10 mouse cellular contexts compared by ENCODE assay signal in the genomic region with DNA sequence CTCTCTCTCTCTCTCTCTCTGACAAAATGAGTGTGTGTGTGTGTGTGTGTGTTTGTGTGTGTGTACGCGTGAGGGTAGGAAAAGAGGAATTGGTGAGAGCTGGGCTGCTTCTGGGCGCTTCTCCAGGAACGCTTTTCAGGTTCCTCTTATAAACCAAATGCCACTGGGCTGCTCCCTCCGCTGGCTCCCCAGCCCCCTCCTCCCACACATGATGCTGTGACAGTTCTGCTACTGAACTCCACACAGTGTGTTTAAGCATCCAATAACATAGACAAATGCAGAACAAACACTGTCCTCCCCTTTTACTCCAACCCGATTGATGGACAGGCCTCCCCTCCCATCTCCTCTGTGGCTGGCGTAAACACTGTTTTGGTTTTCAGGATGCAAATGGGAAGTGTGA.
DNase-seq lines count a peak whose midpoint lies in the region; ATAC-seq and TF ChIP-seq lines count a peak whose summit lies in the region.
"Had no signal": no experiment of that assay in that cellular context is flagged by ENCODE, and none has a peak within 500 bp of the region (broad histone marks: within the 10 kb centered on the region; RNA-seq: fewer than 3 reads in every experiment).

No protein-coding gene starts in this region.

- WGBS in forebrain, postnatal 0 days: 8% methylated on average over 7 of the region's 7 CpGs
- WGBS in midbrain, postnatal 0 days: 35% methylated on average over 7 of the region's 7 CpGs

- no peak for TF ChIP-seq CTCF in forebrain, postnatal 0 days (IDR thresholded peaks at IDR 0.05; ENCODE audit: low read depth)
- TF ChIP-seq CTCF in midbrain, postnatal 0 days (IDR thresholded peaks at IDR 0.05): no peak

- no peak overlapping the region for H3K4me3 ChIP-seq in forebrain, postnatal 0 days (ENCODE audit: low read depth, low read length)
- no peak overlapping the region for H3K4me3 ChIP-seq in midbrain, postnatal 0 days (ENCODE audit: low read depth, low read length)

- no peaks in the 10 kb centered on the region for H3K36me3 ChIP-seq in forebrain, postnatal 0 days (ENCODE audit: insufficient read depth)
- no peaks in the 10 kb centered on the region for H3K36me3 ChIP-seq in midbrain, postnatal 0 days (ENCODE audit: insufficient read depth, low read length)

- peak overlapping the region; percentile 21; the same call in 1 of the 2 replicates for H3K4me2 ChIP-seq in forebrain, postnatal 0 days (ENCODE audit: low read depth)
- H3K4me2 ChIP-seq in midbrain, postnatal 0 days (ENCODE audit: low read depth, low read length, poor library complexity, severe bottlenecking): no peak overlapping the region

- peak; percentile 82; the same call in 1 of the 2 replicates for ATAC-seq in forebrain, postnatal 0 days
- no peak for ATAC-seq in midbrain, postnatal 0 days (ENCODE audit: low FRiP score)
- ATAC-seq in erythroid progenitor cell, adult 5-6 weeks (replicated peaks; ENCODE audit: low FRiP score, poor library complexity, severe bottlenecking): no peak

- peak; percentile 10 for DNase-seq in kidney, postnatal 10 days
- no peak for DNase-seq in kidney, adult 8-10 months
- DNase-seq in forebrain, postnatal 0 days: peak; percentile 51
- peak; percentile 82 for DNase-seq in layer of hippocampus, adult 9-11 months
- peak; percentile 58 for DNase-seq in midbrain, postnatal 0 days (ENCODE audit: low spot score)
- no peak for DNase-seq in thymus, postnatal 0 days (ENCODE audit: low spot score)
- DNase-seq in adrenal gland, adult 18-20 months (ENCODE audit: low spot score in 2 of 2): no peak
- DNase-seq: cerebellum, adult 2 months had no signal

- 0 out of 2 replicates have a peak, but pooled peaks cover 4% of the 10 kb centered on the region for H3K4me1 ChIP-seq in forebrain, postnatal 0 days (ENCODE audit: insufficient read depth)
- H3K4me1 ChIP-seq in midbrain, postnatal 0 days (ENCODE audit: insufficient read depth, low read length): 0 out of 2 replicates have a peak, but pooled peaks cover 4% of the 10 kb centered on the region

- no peaks in the 10 kb centered on the region for H3K9me3 ChIP-seq in forebrain, postnatal 0 days (ENCODE audit: low read length)
- no peaks in the 10 kb centered on the region for H3K9me3 ChIP-seq in midbrain, postnatal 0 days (ENCODE audit: low read length)

- H3K27ac ChIP-seq in forebrain, postnatal 0 days (ENCODE audit: low read depth, low read length): no peak overlapping the region
- no peak overlapping the region for H3K27ac ChIP-seq in midbrain, postnatal 0 days (ENCODE audit: low read depth, low read length)
- H3K27ac ChIP-seq: liver, embryonic 14.5 days had no signal

- no peaks in the 10 kb centered on the region for H3K27me3 ChIP-seq in forebrain, postnatal 0 days (ENCODE audit: insufficient read depth, low read length)
- H3K27me3 ChIP-seq in midbrain, postnatal 0 days (ENCODE audit: insufficient read depth, low read length): no peaks in the 10 kb centered on the region

- no peak overlapping the region for H3K9ac ChIP-seq in forebrain, postnatal 0 days
- no peak overlapping the region for H3K9ac ChIP-seq in midbrain, postnatal 0 days (replicated peaks; ENCODE audit: low read length, poor library complexity, severe bottlenecking)
- H3K9ac ChIP-seq: liver, embryonic 14.5 days had no signal

Comparison
In these comparisons a context has a peak if more than half of its experiments do, and no peak if none do; other contexts are left out.
1. DNase-seq: peak in kidney, postnatal 10 days (single experiment), forebrain, postnatal 0 days (single experiment), layer of hippocampus, adult 9-11 months (single experiment) and midbrain, postnatal 0 days (single experiment); none in kidney, adult 8-10 months (0 of 2), thymus, postnatal 0 days (single experiment) and adrenal gland, adult 18-20 months (0 of 2).